Mouse (Mus musculus): Measurements from ENCODE around the gene Tmem110. TPM values are rescaled to one million over a fixed set of nuclear protein-coding genes. Genes with fewer than 3 reads are reported as not detected.

Gene Tmem110
- total RNA-seq, 2 experiments from 2014 or later: 19.2 to 24.6 TPM

GRCm38 (mm10) chr14:30888271-30888732, 62.9 kb downstream of the Tmem110 start:
- peak in 1 of 2 experiments; percentile 22 for DNase-seq (ENCODE audit: extremely low spot score in 1 of 2, low spot score in 1 of 2)

GRCm38 (mm10) chr14:30899972-30900371, 74.6 kb downstream of the Tmem110 start:
- DNase-seq (ENCODE audit: extremely low spot score in 1 of 2, low spot score in 1 of 2): no peak

GRCm38 (mm10) chr14:30902628-30903027, 77.2 kb downstream of the Tmem110 start:
- DNase-seq (ENCODE audit: extremely low spot score in 1 of 2, low spot score in 1 of 2): no peak

- no peak for DNase-seq (ENCODE audit: extremely low spot score in 1 of 2, low spot score in 1 of 2)
Measured at GRCm38 (mm10) chr14:30903036-30903435, 77.6 kb downstream of the Tmem110 start.

GRCm38 (mm10) chr14:30904307-30904706, 78.9 kb downstream of the Tmem110 start:
- DNase-seq (ENCODE audit: extremely low spot score in 1 of 2, low spot score in 1 of 2): no peak

GRCm38 (mm10) chr14:30906001-30906400, 80.6 kb downstream of the Tmem110 start:
- DNase-seq (ENCODE audit: extremely low spot score in 1 of 2, low spot score in 1 of 2): no peak

GRCm38 (mm10) chr14:30907814-30908265, 82.5 kb downstream of the Tmem110 start:
- DNase-seq (ENCODE audit: extremely low spot score in 1 of 2, low spot score in 1 of 2): no peak

- no peak for DNase-seq (ENCODE audit: extremely low spot score in 1 of 2, low spot score in 1 of 2)
Measured at GRCm38 (mm10) chr14:30911141-30911540, 85.8 kb downstream of the Tmem110 start.

GRCm38 (mm10) chr14:30912641-30913040, 87.3 kb downstream of the Tmem110 start:
- DNase-seq (ENCODE audit: extremely low spot score in 1 of 2, low spot score in 1 of 2): no peak

- DNase-seq (ENCODE audit: extremely low spot score in 1 of 2, low spot score in 1 of 2): no peak
Measured at GRCm38 (mm10) chr14:30913404-30913803, 88.0 kb downstream of the Tmem110 start.

- DNase-seq (ENCODE audit: extremely low spot score in 1 of 2, low spot score in 1 of 2): no peak
Measured at GRCm38 (mm10) chr14:30916516-30916915, 91.1 kb downstream of the Tmem110 start.

- DNase-seq (ENCODE audit: extremely low spot score in 1 of 2, low spot score in 1 of 2): no peak
Measured at GRCm38 (mm10) chr14:30922053-30922670, 96.8 kb downstream of the Tmem110 start.

GRCm38 (mm10) chr14:30923375-30924105, 98.2 kb downstream of the Tmem110 start, which contains the start of gene Itih3:
Gene Itih3, minus strand, starts transcription at chr14:30923760.
- peak in 1 of 2 experiments; percentile 8 for DNase-seq (ENCODE audit: extremely low spot score in 1 of 2, low spot score in 1 of 2)

- no peak for DNase-seq (ENCODE audit: extremely low spot score in 1 of 2, low spot score in 1 of 2)
Measured at GRCm38 (mm10) chr14:30925492-30925891, 100.1 kb downstream of the Tmem110 start.

Other genes with a start within 250 kb of the Tmem110 start
- 10 to 100 TPM; 27.3 to 30.6 TPM for gene Prkcd, start 199.4 kb upstream of the Tmem110 start, total RNA-seq (2021)
- gene Rft1, start 171.2 kb upstream of the Tmem110 start, total RNA-seq (2021): 10 to 100 TPM; 10.1 to 11.3 TPM
- 10 to 100 TPM; 28.9 to 30.1 TPM for gene Sfmbt1, start 110.7 kb upstream of the Tmem110 start, total RNA-seq (2021)
- 1 to 10 TPM; 1.3 TPM for gene Mustn1, start 53.6 kb downstream of the Tmem110 start, total RNA-seq (2021)
- gene Itih4, start 60.9 kb downstream of the Tmem110 start, total RNA-seq (2021): not detected
- gene Itih3, start 98.2 kb downstream of the Tmem110 start, total RNA-seq (2021): 10 to 100 TPM; 25.4 to 25.7 TPM
- not detected for gene Itih1, start 117.7 kb downstream of the Tmem110 start, total RNA-seq (2021)
- 10 to 100 TPM; 16.9 to 17.0 TPM for gene Nek4, start 125.8 kb downstream of the Tmem110 start, total RNA-seq (2021)
- gene Glt8d1, start 175.8 kb downstream of the Tmem110 start, total RNA-seq (2021): 10 to 100 TPM; 35.7 to 49.0 TPM
- gene Spcs1, start 176.1 kb downstream of the Tmem110 start, total RNA-seq (2021): 100 to 1,000 TPM; 171 to 189 TPM
- 10 to 100 TPM; 55.3 to 59.0 TPM for gene Pbrm1, start 193.5 kb downstream of the Tmem110 start, total RNA-seq (2021)
- gene Gnl3, start 193.6 kb downstream of the Tmem110 start, total RNA-seq (2021): 10 to 100 TPM; 36.0 to 57.6 TPM